Mouse (Mus musculus): ENCODE data around the gene Gm20388.

- TF ChIP-seq EP300 (IDR thresholded peaks at IDR 0.05; ENCODE audit: insufficient read depth, low read depth, low read length) (no peak), POLR2A (IDR thresholded peaks at IDR 0.05; ENCODE audit: insufficient read depth, low read length) (no peak), CTCF (IDR thresholded peaks at IDR 0.05; ENCODE audit: low read depth, low read length) (no peak)
Measured at GRCm38 (mm10) chr8:121621879-121622278, 1711.2 kb downstream of the Gm20388 start.

Measured in ES-Bruce4 (cell line).